Mouse (Mus musculus) adrenal gland, adult 8-10 months (tissue): ENCODE results near the gene Coq9. TPM values are rescaled to one million over a fixed set of nuclear protein-coding genes. Genes with fewer than 3 reads are reported as not detected.
"Not testable (repeated sequence)": the region's sequence is repeated elsewhere in the genome, so short reads cannot be mapped to it uniquely, and the experiment has no call there.

Experiments used
- DNase-seq: peaks from one replicate; pipeline ENCODE4 v3.0.0; 2022
- total RNA-seq, 4 experiments: library from RNA; stranded (reverse); gene quantifications; 2 replicates each; pipeline ENCODE4 v1.2.4; 2022

Gene Coq9
- total RNA-seq, 4 experiments from 2014 or later: 145 to 165 (median 158) TPM

- DNase-seq: no peak
Observed at GRCm38 (mm10) chr8:94822637-94823560, 15.2 kb upstream of the Coq9 start.

GRCm38 (mm10) chr8:94825170-94825569, 13.0 kb upstream of the Coq9 start:
- no peak for DNase-seq

GRCm38 (mm10) chr8:94826210-94826609, 11.9 kb upstream of the Coq9 start:
- no peak for DNase-seq

GRCm38 (mm10) chr8:94828284-94828683, 9.8 kb upstream of the Coq9 start:
- DNase-seq: no peak

- DNase-seq: not testable (repeated sequence)
Observed at GRCm38 (mm10) chr8:94833901-94834405, 4.2 kb upstream of the Coq9 start.

- DNase-seq: not testable (repeated sequence)
Observed at GRCm38 (mm10) chr8:94835751-94836150, 2.4 kb upstream of the Coq9 start.

- no peak for DNase-seq
Observed at GRCm38 (mm10) chr8:94836456-94837240, 1.5 kb upstream of the Coq9 start.

- DNase-seq: peak; percentile 87
Observed at GRCm38 (mm10) chr8:94838600-94838999, 479 bp downstream of the Coq9 start.

GRCm38 (mm10) chr8:94841183-94841582, 3.1 kb downstream of the Coq9 start:
- no peak for DNase-seq

- no peak for DNase-seq
Observed at GRCm38 (mm10) chr8:94850049-94850448, 11.9 kb downstream of the Coq9 start.

GRCm38 (mm10) chr8:94854761-94855160, 16.6 kb downstream of the Coq9 start:
- not testable (repeated sequence) for DNase-seq

GRCm38 (mm10) chr8:94857011-94857345, 18.9 kb downstream of the Coq9 start:
- no peak for DNase-seq

- peak; percentile 76 for DNase-seq
Observed at GRCm38 (mm10) chr8:94857346-94858173, 19.4 kb downstream of the Coq9 start, which contains the start of gene Polr2c. Gene Polr2c (plus strand): TSS chr8:94857450.

- DNase-seq: no peak
Observed at GRCm38 (mm10) chr8:94861352-94861910, 23.3 kb downstream of the Coq9 start.

GRCm38 (mm10) chr8:94862487-94863220, 24.5 kb downstream of the Coq9 start:
- DNase-seq: no peak

- no peak for DNase-seq
Observed at GRCm38 (mm10) chr8:94863897-94864673, 26.0 kb downstream of the Coq9 start.

- peak; percentile 76 for DNase-seq
Observed at GRCm38 (mm10) chr8:94865292-94865691, 27.2 kb downstream of the Coq9 start.

GRCm38 (mm10) chr8:94866921-94867320, 28.8 kb downstream of the Coq9 start:
- no peak for DNase-seq

GRCm38 (mm10) chr8:94869146-94869545, 31.0 kb downstream of the Coq9 start:
- DNase-seq: no peak

GRCm38 (mm10) chr8:94870003-94870402, 31.9 kb downstream of the Coq9 start:
- DNase-seq: no peak
